Mouse (Mus musculus) pancreas, adult 10 weeks (tissue): Measurements from ENCODE around the gene Stat2. TPM values are rescaled to one million over a fixed set of nuclear protein-coding genes. Genes with fewer than 3 reads are reported as not detected.

Experiments used
- polyA plus RNA-seq: library from polyadenylated mRNA; stranded (reverse); fragments of 350-450 nt; fragmentation: Illumina TruSeq; extraction: RNeasy Lipid Tissue Mini Kit (QIAGEN cat#74804); gene quantifications from one replicate; pipeline ENCODE4 v1.2.3, GENCODE M21; 2015; ENCODE audit warnings: low read depth, low replicate concordance; ENCODE audit not compliant: insufficient read depth

The Stat2 gene
- 12.1 TPM for polyA plus RNA-seq

DNA sequence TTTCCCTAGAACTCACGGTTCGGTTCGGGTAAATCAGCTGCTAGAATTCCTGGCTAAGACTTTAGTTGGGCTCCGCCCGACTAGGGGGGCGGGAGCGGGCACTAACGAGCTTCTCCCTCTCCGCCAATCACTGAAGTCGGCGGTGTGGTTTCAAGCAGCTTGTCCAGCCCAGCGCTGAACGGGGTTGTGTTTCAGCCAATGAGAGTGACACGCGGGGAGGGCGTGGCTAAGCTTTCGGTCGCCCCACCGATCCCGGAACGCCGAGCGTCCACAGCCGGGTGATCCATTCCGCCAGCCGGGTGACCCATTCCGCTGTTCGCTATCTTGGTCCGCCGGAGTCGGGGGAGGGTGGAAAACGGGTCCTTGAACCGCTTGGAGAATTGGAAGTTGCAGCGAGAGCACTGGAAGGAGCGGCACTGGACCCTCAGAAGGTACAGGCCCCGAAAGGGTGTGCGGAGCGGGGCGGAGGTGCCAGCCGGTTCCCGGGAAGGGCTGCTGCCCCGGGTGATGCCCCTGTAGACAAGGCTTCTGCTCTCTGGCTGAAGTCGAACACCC lies at the start of gene Stat2:
TSS of gene Stat2 (plus strand) at position 273 of the 555 bp plus-strand sequence.

DNA sequence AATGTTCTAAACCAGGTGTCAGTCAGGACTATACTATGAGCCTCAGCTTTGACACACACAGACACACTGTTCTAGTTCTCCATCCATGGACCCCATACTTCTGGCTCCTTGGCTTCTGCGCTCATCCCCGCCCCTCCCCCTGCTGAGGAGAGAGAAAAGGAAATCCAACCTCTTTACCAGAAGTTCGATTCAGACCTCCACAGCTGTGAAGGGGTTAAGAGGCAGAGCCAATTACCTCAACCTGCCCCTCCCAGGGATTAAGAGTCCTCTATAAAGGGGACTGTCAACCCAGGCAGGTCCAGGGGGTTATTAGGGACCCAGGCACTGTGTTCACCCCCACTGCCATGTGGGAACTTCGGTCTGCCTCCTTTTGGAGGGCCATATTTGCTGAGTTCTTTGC lies 44.8 kb upstream of the Stat2 start, which contains the start of gene Mip:
TSS of gene Mip (plus strand) at position 301 of the 400 bp plus-strand sequence.

DNA sequence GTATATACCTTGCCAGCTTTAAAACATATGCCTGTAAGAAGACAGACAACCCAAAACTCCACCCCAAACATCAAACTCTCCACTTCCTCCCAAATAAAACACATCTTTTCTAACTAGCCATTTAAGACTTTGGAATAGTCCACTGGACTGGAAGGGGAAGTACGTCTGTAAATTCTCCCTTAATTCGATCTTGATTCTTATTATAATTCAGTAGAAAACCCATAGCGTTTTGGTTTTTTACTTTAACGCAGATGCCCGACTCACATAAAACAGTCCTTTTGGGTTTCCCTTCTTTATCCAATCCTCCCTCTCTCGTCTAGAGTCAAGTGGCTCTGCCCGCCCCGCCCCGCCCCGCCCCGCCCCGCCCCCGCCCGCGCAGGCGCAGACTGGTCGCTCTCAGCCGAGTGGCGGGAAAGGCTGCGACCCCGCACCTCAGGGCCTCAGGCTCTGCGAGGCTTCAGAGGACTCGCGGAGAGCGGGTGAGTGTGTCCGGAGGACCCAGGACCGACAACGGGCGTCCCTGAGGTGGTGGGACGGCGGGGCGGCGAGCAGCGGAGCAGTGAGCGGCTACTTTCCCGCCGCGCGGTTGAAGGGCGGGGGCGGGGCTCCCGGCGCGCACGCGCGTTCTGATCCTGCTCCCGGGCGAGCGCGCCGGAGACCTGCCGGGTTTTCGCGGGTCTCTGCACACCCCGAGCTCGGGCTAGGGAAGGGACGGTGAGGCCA lies 38.5 kb upstream of the Stat2 start, which contains the start of gene Timeless:
TSS of gene Timeless (plus strand) at position 369 of the 723 bp plus-strand sequence.

DNA sequence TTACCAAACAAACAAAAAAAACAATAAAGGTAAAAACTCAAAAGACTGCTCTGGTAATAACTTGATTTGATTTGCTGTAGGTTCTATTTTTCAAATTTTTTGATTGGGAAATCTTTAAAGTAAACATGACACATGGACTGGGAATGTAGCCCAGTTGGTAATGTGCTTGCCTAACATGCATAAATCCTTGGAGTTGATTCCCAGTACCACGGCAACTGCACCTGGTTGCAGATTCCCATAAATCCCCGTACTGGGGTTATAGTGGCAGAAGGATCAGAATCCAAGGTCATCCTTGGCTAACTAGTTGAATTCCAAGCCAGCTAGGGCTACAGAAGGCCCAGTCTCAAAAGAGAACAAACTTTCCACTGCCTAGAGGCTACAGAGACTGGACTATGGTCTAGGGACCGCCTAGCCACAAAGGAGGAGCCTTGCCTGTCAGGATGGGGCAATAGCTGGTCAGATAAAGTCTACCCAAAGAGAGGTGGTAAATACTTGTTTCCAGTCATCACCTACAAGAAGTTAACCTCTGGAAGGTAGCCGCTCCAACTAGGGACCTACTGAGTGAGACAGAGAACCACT lies 16.6 kb upstream of the Stat2 start, which contains the start of gene Apon:
TSS of gene Apon (plus strand) at position 420 of the 579 bp plus-strand sequence.

DNA sequence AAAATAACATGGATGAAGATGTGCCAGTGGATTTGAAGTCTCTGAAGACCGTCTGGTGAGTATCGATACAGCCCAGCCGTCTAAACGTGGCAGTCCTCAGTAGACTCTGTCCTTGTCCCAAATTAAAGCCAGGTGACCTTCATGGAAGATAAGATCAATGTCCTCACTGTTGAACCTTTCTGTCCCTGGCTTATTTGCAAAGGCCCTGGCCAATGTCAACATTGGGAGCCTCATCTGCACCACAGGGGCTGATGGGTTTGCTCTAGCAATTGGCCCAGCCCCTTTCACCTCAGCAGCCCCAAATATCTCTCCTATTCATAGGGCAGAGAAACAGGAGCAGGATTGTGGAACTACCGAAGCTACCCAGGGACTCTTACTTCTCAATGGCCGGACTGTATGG lies 2.0 kb upstream of the Stat2 start, which contains the start of gene Apof:
TSS of gene Apof (plus strand) at position 301 of the 400 bp plus-strand sequence.

DNA sequence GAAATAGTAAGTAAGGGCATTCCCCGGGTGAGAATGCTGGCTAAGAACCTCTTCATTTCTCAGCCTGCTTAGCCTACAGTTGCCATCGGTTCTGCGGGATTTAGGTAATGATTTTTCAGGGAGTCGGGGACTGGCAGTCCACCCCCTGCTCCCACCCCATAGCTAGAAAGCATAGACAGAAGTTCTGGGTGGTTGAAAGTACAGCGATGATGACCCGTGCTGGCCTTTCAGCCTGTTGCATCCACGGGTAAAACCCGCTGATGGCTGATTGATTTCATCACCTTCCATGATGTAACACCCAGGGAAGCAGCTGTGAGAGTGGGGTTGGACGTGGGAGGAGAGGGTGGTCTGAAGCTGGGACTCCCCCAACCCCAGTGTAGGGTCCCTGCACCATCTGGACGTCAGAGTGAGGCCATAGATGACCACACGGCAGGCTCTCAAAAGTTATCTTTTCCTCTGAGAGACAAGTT lies 28.4 kb downstream of the Stat2 start, which contains the start of gene Il23a:
TSS of gene Il23a (minus strand) at position 51 of the 470 bp plus-strand sequence.

DNA sequence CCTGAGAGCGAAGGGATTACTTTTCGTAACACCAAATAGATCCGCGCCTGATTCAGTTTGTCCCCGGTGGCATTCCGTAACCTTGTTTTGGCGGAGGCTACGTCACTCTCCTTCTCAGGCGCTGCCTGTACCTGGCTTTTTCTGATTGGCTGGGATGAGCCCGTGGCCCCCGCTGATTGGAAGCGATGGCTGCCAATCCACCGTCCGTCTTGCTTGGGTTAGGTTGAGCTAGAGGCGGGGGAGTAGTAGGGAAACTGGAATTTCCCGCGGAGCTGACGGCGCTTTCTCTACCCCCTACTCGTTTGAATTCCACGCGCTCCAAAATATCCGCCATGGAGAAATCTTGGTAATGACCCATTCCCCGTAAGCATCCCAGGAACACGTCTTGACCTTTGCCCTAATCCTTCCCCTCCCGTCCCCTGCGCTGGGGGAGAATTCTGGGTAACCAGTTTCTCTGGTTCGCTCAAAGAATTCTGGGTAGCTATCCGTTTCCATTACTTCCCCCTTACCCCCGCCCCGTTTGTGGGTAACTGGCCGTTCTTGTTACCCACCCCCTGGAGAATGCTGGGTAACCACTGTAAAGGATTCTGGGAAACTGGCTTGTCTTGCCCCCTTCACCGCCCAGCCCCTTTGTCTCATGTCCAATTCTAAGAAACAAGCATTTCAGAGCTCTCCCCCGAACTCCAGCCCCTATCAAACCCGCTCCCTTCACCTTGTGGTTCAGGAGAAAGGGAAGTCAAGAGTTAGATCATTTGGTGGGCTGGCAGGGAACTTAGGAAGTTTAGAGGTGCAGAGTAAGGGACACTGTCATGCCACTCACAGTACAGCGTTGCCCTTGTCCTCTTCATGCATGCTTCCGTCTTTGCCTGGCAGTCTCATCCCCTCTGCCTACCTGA lies 33.0 kb downstream of the Stat2 start, which contains the start of gene Pan2:
TSS of gene Pan2 (plus strand) at position 210 of the 896 bp plus-strand sequence.

DNA sequence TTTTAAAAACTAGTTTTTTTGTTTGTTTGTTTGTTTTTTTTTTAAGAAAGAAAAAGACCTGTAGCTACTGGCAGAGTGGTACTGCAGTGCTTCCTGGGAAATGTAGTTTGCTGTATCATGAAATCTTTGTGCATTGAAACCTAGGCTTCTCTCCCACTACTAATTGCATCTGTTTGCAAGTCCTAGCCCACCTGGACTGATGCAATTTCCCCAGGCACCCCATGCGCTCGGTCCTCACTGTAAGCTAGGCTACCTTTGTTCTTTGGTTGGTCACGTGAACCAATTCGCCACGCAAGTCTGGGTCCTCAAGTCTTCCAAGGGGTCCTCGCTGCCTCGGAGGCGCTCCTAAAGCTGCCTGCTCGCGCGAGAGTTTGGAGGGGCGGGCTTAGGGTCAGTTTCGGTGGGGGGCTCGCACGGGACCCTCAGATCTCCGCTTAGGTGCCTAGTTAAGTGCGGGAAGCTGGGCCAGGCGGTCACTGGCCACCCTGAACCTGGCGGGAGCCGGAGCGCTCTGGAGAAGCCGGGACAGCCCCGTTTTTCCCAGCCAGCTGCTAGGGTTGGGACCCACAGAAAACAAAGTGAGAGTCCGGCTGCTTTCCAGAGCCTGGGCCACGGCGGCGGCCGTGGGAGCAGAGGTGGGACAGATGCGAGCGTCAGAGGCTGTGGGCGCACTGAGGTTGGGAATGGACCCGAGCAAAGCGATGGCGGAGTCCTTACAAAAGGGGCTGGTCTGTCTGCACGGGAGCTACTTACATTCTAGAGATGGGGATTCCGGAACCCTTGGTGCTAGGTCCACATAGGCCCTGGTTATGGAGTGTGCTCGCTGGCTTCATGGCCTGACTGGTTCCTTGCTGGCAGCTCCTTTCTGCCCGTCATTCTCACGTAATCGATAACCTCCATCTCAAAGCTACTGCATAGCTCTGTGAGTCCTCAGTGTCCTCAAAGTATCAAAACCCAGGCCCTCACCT lies 52.1 kb downstream of the Stat2 start, which contains the start of gene Cnpy2:
TSS of gene Cnpy2 (plus strand) at position 319 of the 968 bp plus-strand sequence.

DNA sequence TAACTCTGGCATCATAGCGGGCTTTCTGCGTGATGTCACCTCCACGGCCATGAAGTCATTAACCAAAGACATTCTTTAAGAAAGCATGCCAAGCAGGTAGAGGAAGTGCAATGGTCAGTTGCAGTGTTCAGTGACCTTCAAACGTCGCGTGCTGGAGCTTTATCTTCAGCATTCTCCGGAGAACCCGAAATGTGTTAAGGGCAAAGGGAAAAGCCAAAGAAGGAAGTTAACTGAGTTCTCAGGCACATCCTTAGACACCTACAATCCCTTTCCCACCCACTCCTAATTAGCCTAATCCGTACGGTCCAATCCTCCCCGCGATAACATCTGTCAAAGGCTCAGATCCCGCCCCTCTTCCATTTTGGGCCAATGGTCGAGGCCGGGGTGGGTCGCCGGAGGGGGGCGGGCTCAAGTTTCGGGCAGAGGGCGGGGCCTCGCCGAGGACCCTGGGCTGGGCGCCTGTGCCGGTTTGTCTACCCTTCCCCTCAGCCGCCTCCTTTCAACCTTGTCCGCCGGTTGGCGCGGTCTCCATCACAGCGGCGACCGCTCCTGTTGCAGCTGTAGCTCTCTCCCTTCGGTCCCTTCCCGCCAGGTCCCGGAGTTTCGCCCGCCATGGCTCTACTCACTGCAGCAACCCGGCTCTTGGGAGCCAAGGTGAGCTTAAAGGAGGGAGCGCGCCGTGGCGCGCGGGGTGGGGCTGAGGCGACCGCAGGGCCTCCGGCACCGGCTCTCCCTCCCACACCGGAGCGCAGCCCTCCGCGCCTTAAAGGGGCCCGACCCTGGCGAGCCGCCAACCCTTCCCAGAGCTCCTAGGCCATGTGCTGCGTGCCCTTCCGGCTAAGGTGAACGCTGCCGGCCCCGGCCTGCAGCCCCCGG lies 67.2 kb downstream of the Stat2 start, which contains the start of gene Cs:
TSS of gene Cs (plus strand) at position 429 of the 876 bp plus-strand sequence.

Other genes starting within 250 kb of the Stat2 start
- 222 TPM for gene Naca, start 235.0 kb upstream of the Stat2 start, polyA plus RNA-seq
- gene Ptges3, start 211.6 kb upstream of the Stat2 start, polyA plus RNA-seq = 30.4 TPM
- gene Atp5b, start 187.3 kb upstream of the Stat2 start, polyA plus RNA-seq = 359 TPM
- 9.4 TPM for gene Baz2a, start 179.0 kb upstream of the Stat2 start, polyA plus RNA-seq
- gene Rbms2, start 90.3 kb upstream of the Stat2 start, polyA plus RNA-seq = 11.2 TPM
- gene Gls2, start 76.1 kb upstream of the Stat2 start, polyA plus RNA-seq = 37.5 TPM
- 6.0 TPM for gene Spryd4, start 58.8 kb upstream of the Stat2 start, polyA plus RNA-seq
- not detected for gene Mip, start 44.7 kb upstream of the Stat2 start, polyA plus RNA-seq
- gene Timeless, start 38.5 kb upstream of the Stat2 start, polyA plus RNA-seq = 5.8 TPM
- gene Apon, start 16.5 kb upstream of the Stat2 start, polyA plus RNA-seq = not detected
- not detected for gene Apof, start 1.9 kb upstream of the Stat2 start, polyA plus RNA-seq
- gene Il23a, start 28.2 kb downstream of the Stat2 start, polyA plus RNA-seq = not detected
- 14.3 TPM for gene Pan2, start 32.8 kb downstream of the Stat2 start, polyA plus RNA-seq
- gene Cnpy2, start 51.9 kb downstream of the Stat2 start, polyA plus RNA-seq = 55.2 TPM
- 18.2 TPM for gene Cs, start 67.2 kb downstream of the Stat2 start, polyA plus RNA-seq
- gene Coq10a, start 98.4 kb downstream of the Stat2 start, polyA plus RNA-seq = 21.3 TPM
- 5.5 TPM for gene Ankrd52, start 106.6 kb downstream of the Stat2 start, polyA plus RNA-seq
- 127 TPM for gene Slc39a5, start 130.7 kb downstream of the Stat2 start, polyA plus RNA-seq
- gene Nabp2, start 140.9 kb downstream of the Stat2 start, polyA plus RNA-seq = 17.0 TPM
- gene Rnf41, start 141.1 kb downstream of the Stat2 start, polyA plus RNA-seq = 6.6 TPM
- gene Smarcc2, start 188.7 kb downstream of the Stat2 start, polyA plus RNA-seq = 24.6 TPM
- 403 TPM for gene Myl6, start 223.6 kb downstream of the Stat2 start, polyA plus RNA-seq
- gene Myl6b, start 228.1 kb downstream of the Stat2 start, polyA plus RNA-seq = not detected